Mouse (Mus musculus) lung, embryonic 15.5 days (tissue): ENCODE measurements around the gene Esp6. TPM values are rescaled to one million over a fixed set of nuclear protein-coding genes. Genes with fewer than 3 reads are reported as not detected.
"Not testable (repeated sequence)": the region's sequence is repeated elsewhere in the genome, so short reads cannot be mapped to it uniquely, and the experiment has no call there.

Experiments
- ATAC-seq: fragments of 200-750 bp; cut with Nextera tagmentation; 2 replicates; pipeline ENCODE4 v1.8.0; 2017; ENCODE audit warnings: moderate number of reproducible peaks, borderline replicate concordance; ENCODE audit not compliant: low FRiP score, low TSS enrichment; ENCODE audit errors: extremely low read depth
- H3K27ac ChIP-seq: fragments of 300-500 bp; sonication (generic); 2 replicates; pipeline ENCODE4 v1.5.1; 2015; ENCODE audit warnings: moderate library complexity, mild to moderate bottlenecking, inconsistent platforms
- H3K27me3 ChIP-seq: fragments of 300-500 bp; sonication (generic); 2 replicates; pipeline ENCODE4 v1.6.1; 2015; ENCODE audit warnings: inconsistent platforms
- H3K36me3 ChIP-seq: fragments of 300-500 bp; sonication (generic); 2 replicates; pipeline ENCODE4 v1.6.1; 2015; ENCODE audit warnings: inconsistent platforms
- H3K4me1 ChIP-seq: fragments of 300-500 bp; sonication (generic); 2 replicates; pipeline ENCODE4 v1.6.1; 2015; ENCODE audit warnings: inconsistent platforms
- H3K4me2 ChIP-seq: fragments of 300-500 bp; sonication (generic); 2 replicates; pipeline ENCODE4 v1.6.1; 2015; ENCODE audit warnings: inconsistent platforms, mild to moderate bottlenecking, moderate library complexity
- H3K4me3 ChIP-seq: fragments of 300-500 bp; sonication (generic); 2 replicates; pipeline ENCODE4 v1.5.1; 2015; ENCODE audit warnings: mild to moderate bottlenecking, inconsistent platforms
- H3K9ac ChIP-seq: fragments of 300-500 bp; sonication (generic); 2 replicates; pipeline ENCODE4 v1.6.1; 2015; ENCODE audit warnings: inconsistent platforms
- H3K9me3 ChIP-seq: fragments of 300-500 bp; sonication (generic); 2 replicates; pipeline ENCODE4 v1.6.1; 2016; ENCODE audit warnings: inconsistent platforms
- WGBS: fragments of 180-500 bp; shearing (Covaris S2); methylation state at CpG from one replicate; pipeline ENCODE4 v1.1.7; 2015; 5-methylcytosine and 5-hydroxymethylcytosine counted together
- polyA plus RNA-seq: library from polyadenylated mRNA; unstranded; fragments of >200 nt; fragmentation: Nextera tagmentation; extraction: Ambion mirVana; gene quantifications from 2 replicates; pipeline ENCODE4 v1.2.1, GENCODE M21; 2015

Gene Esp6
- not detected in 2 replicates for polyA plus RNA-seq

DNA sequence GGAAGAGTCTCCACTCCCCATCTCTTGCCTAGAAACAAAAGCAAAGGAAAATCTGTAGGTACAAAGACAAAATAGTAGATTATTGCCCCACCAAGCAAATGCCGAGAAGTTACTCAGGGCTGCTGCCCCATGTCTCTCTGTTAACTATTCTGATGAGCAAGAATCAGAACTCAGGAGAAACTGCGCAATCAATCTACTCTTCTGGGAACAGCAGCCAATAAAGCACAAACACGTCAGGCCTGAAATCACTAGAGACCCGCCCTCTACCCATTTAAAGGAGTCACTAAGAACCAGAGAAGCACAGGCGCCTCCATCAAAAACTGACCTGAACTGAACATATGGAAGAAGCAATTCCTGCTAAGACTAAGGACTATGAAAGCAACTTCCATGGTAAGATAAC lies at the start of gene Esp6:
Esp6 (plus strand) TSS at position 301 of the 400 bp plus-strand sequence.
- H3K4me3 ChIP-seq = no peak within 1 kb of the TSS
- H3K9me3 ChIP-seq = no peaks in the 10 kb centered on the region
- no peak within 1 kb of the TSS for H3K4me2 ChIP-seq
- no peak within 1 kb of the TSS for H3K9ac ChIP-seq
- no peaks in the 10 kb centered on the region for H3K27me3 ChIP-seq
- H3K4me1 ChIP-seq = no peaks in the 10 kb centered on the region
- ATAC-seq = no peak
- no peak within 1 kb of the TSS for H3K27ac ChIP-seq
- no peaks in the 10 kb centered on the region for H3K36me3 ChIP-seq
- whole genome bisulfite sequencing = 78% methylated on average over 5 of the region's 5 CpGs

DNA sequence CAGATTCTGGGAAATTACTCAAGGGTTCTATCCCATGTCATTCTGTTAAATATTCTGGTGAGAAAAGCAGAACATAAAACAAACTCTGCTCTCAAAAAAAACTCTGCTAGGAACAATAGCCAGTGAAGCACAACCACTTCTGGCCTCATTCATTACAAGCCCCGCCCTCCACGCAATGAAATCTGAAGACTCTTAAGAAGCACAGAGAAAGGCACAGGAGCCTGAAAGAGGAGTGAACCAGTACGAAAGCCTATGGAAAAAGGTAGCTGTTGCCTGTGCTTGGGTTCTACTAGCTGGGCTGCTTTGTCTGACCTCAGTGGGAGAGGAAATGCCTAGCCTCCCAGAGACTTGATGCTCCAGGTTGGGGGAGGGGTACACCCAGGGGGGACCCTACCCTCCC lies 41.5 kb upstream of the Esp6 start, which contains the start of gene Esp8:
Esp8 (plus strand) TSS at position 205 of the 400 bp plus-strand sequence.
- Histone ChIP-seq H3K9ac (no peak within 1 kb of the TSS), H3K27ac (no peak within 1 kb of the TSS), H3K4me2 (no peak within 1 kb of the TSS), H3K4me3 (no peak within 1 kb of the TSS), H3K4me1 (no peaks in the 10 kb centered on the region), H3K27me3 (no peaks in the 10 kb centered on the region), H3K9me3 (no peaks in the 10 kb centered on the region), H3K36me3 (no peaks in the 10 kb centered on the region)
- no peak; the same call in 1 of the 2 replicates for ATAC-seq
- 58% methylated on average over 3 of the region's 3 CpGs for WGBS

DNA sequence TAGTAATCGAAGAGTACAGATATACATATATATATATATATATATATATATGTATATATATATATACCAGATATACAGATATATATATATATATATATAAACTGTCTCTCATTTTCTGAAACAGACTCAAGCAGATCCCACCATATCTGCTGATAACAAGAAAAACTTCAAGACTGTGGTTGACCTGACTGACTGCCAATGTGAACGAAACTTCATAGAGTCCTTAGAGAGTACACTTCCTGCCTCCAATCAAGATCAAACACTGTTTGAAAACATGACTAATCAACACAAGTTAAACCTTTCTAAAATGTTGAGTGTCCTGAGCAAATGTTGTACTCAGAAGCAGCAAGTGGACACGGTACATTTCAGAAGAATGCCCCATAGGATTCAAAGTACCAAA lies 31.5 kb upstream of the Esp6 start:
- H3K4me3 ChIP-seq = no peak overlapping the region
- ATAC-seq = no peak
- no peak overlapping the region for H3K9ac ChIP-seq
- no peaks in the 10 kb centered on the region for H3K4me1 ChIP-seq
- no peak overlapping the region for H3K27ac ChIP-seq
- no peaks in the 10 kb centered on the region for H3K36me3 ChIP-seq
- H3K9me3 ChIP-seq = no peaks in the 10 kb centered on the region
- H3K27me3 ChIP-seq = no peaks in the 10 kb centered on the region
- H3K4me2 ChIP-seq = no peak overlapping the region
- 58% methylated on average over 3 of the region's 3 CpGs for WGBS

DNA sequence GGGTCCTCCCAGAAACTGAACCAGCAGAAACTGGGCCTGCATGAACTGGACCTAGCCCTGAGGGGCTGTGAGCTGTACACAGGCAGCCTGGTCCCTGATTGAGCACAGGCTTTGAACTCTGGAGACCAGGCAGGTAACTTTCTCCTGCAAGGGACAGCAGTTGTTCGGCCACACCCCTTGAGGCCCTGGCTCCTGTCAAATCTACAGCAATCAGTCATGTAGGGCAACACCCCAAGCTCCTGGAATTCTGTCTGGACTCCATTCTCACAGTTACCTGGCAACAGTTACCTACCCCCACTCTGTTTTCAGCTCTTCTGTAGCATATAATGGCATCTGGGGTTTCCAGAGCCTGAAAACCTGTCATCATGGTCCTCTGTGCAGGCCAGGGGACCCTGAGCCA lies 30.2 kb upstream of the Esp6 start:
- no peaks in the 10 kb centered on the region for H3K27me3 ChIP-seq
- no peaks in the 10 kb centered on the region for H3K9me3 ChIP-seq
- no peak overlapping the region for H3K27ac ChIP-seq
- no peaks in the 10 kb centered on the region for H3K36me3 ChIP-seq
- no peaks in the 10 kb centered on the region for H3K4me1 ChIP-seq
- H3K4me3 ChIP-seq = no peak overlapping the region
- H3K9ac ChIP-seq = no peak overlapping the region
- no peak for ATAC-seq
- no peak overlapping the region for H3K4me2 ChIP-seq
- 68% methylated on average over 1 of the region's 1 CpGs for WGBS

DNA sequence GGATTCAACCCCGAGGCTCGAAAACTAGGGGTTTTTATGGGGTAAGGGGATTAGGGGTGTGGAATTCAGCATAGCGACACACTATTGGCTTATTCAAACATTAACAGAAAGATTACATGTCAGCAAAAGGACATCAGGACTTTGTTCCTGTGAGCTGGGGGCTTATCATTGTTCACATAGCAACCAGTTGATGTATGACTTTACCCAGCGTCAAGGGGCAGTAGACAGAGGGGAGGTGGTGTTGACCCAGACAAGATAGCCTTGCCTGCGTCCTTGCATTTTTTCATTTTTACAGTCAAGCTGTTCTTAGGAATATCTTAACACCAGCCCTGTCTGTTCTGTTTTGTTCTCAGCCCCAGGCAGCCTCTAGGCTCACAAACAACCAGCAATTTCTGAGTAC lies 14.3 kb upstream of the Esp6 start:
- H3K9me3 ChIP-seq, H3K4me3 ChIP-seq, H3K27me3 ChIP-seq, H3K36me3 ChIP-seq, ATAC-seq, H3K9ac ChIP-seq, H3K4me2 ChIP-seq, H3K27ac ChIP-seq, H3K4me1 ChIP-seq: not testable (repeated sequence)
- WGBS = 19% methylated on average over 5 of the region's 5 CpGs

DNA sequence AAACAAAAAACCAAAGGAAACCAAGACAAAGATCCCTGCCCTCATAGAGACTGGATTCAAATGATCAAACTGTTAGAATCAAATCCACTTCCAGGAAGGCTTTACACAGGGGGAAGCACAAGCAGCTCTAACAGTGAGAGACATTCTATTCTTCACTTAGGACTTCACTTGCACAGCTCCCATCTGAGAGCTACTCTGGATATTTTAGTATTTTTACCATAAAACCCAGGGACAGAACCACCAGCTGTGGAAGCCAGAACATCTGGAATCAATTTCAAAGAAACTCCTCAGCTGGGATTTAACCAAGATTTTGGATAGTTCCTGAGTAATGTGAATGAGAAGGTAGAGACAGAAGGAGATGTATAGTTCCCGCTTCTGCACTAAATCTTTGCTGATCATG lies 7.8 kb upstream of the Esp6 start:
- H3K36me3 ChIP-seq = no peaks in the 10 kb centered on the region
- no peaks in the 10 kb centered on the region for H3K27me3 ChIP-seq
- H3K27ac ChIP-seq = no peak overlapping the region
- no peak overlapping the region for H3K9ac ChIP-seq
- no peak overlapping the region for H3K4me2 ChIP-seq
- no peaks in the 10 kb centered on the region for H3K9me3 ChIP-seq
- no peak overlapping the region for H3K4me3 ChIP-seq
- no peak for ATAC-seq
- 74% methylated on average over 1 of the region's 1 CpGs for WGBS
- no peaks in the 10 kb centered on the region for H3K4me1 ChIP-seq

DNA sequence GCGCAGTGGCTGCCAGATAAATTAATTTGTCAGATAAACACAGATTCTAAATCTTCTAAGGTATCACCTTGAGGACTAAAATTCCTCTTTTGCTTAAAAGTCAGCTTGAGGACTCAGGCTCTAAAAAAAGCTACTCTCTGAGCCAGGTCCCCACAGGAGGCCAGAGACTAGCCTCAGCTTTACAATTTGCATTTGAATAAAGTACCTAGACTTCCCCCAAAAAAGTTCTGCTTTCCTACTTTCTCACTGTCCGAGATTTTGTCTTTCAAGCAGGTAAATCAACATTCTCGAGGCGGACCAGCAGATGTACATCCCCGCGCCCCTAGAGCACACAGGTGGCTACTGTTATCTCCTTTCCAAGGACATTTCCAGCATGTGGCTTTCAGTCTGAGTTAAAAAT lies 22.6 kb downstream of the Esp6 start:
- not testable (repeated sequence) for H3K4me2 ChIP-seq, H3K4me3 ChIP-seq, ATAC-seq, H3K4me1 ChIP-seq, H3K27ac ChIP-seq, H3K36me3 ChIP-seq, H3K27me3 ChIP-seq, H3K9me3 ChIP-seq, H3K9ac ChIP-seq
- 45% methylated on average over 6 of the region's 6 CpGs for WGBS

DNA sequence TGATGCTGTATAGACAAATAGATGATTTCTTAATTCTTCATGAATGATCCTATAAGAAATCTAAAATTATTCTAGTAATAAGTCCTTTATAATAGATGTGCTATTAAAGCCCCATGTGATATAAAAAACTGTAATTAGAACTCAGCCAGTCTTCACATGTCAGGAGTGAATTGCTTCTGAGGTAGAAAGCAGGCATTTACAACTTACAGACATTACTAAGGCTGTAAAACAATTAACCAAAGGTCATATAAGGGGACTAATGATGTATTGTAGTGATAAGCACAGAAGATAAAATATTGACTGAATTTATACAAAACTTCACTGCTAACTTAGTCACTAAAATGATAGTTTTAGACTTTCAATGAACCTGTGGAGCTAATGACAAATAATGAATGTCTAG lies 30.0 kb downstream of the Esp6 start:
- no peaks in the 10 kb centered on the region for H3K9me3 ChIP-seq
- no peak for ATAC-seq
- H3K36me3 ChIP-seq = no peaks in the 10 kb centered on the region
- no peak overlapping the region for H3K4me3 ChIP-seq
- H3K4me1 ChIP-seq = no peaks in the 10 kb centered on the region
- H3K27me3 ChIP-seq = no peaks in the 10 kb centered on the region
- H3K27ac ChIP-seq = no peak overlapping the region
- H3K4me2 ChIP-seq = no peak overlapping the region
- no peak overlapping the region for H3K9ac ChIP-seq

DNA sequence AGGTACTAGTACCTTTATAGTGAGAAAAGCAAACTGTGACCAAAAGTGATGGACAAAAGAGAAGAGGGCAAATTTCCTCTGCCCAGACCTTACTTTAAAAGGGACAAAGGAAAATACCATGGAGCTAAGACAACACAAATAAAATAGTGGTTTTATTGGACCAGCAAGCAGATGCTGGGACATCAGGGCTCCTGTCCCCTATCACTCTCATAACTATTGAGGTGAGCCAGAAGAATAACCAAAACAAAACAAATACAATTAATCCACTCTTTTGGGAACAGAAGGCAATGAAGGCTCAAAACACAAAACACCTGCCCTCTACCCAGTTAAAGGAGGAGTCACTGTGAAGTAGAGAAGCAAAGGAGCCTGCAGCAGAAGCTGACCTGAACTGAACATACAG lies 37.0 kb downstream of the Esp6 start, which contains the start of gene Esp4:
Esp4 (plus strand) TSS at position 301 of the 400 bp plus-strand sequence.
- H3K36me3 ChIP-seq = no peaks in the 10 kb centered on the region
- no peak for ATAC-seq
- no peak within 1 kb of the TSS for H3K4me3 ChIP-seq
- H3K9ac ChIP-seq = no peak within 1 kb of the TSS
- no peak within 1 kb of the TSS for H3K27ac ChIP-seq
- H3K27me3 ChIP-seq = no peaks in the 10 kb centered on the region
- no peaks in the 10 kb centered on the region for H3K9me3 ChIP-seq
- no peaks in the 10 kb centered on the region for H3K4me1 ChIP-seq
- no peak within 1 kb of the TSS for H3K4me2 ChIP-seq

Other genes with a start within 250 kb of the Esp6 start
- gene Crisp1, start 242.3 kb upstream of the Esp6 start, polyA plus RNA-seq = not detected in 2 replicates
- 0.28 TPM in 1 of 2 replicates, not detected in the other for gene Esp8, start 41.5 kb upstream of the Esp6 start, polyA plus RNA-seq
- not detected in 2 replicates for gene Esp4, start 37.1 kb downstream of the Esp6 start, polyA plus RNA-seq
- not detected in 2 replicates for gene Esp3, start 70.6 kb downstream of the Esp6 start, polyA plus RNA-seq
- gene Esp1, start 165.6 kb downstream of the Esp6 start, polyA plus RNA-seq = not detected in 2 replicates
- gene Crisp2, start 245.5 kb downstream of the Esp6 start, polyA plus RNA-seq = not detected in 2 replicates
- 0.89 and 1.4 TPM in 2 replicates for gene Rhag, start 249.6 kb downstream of the Esp6 start, polyA plus RNA-seq